Mouse (Mus musculus) hindbrain, embryonic 13.5 days (tissue): Measurements from ENCODE around the gene Fam213b. TPM values are rescaled to one million over a fixed set of nuclear protein-coding genes. Genes with fewer than 3 reads are reported as not detected.

Experiments
- ATAC-seq: fragments of 200-750 bp; cut with Nextera tagmentation; 2 replicates; pipeline ENCODE4 v1.8.0; 2017; ENCODE audit warnings: moderate TSS enrichment; ENCODE audit not compliant: low FRiP score
- H3K27ac ChIP-seq: fragments of 300-500 bp; sonication (generic); 2 replicates; pipeline ENCODE4 v1.5.1; 2015; ENCODE audit warnings: inconsistent platforms, mild to moderate bottlenecking, moderate library complexity
- H3K27me3 ChIP-seq: fragments of 300-500 bp; sonication (generic); 2 replicates; pipeline ENCODE4 v1.6.1; 2015; ENCODE audit warnings: mild to moderate bottlenecking, inconsistent platforms
- H3K36me3 ChIP-seq: fragments of 300-500 bp; sonication (generic); 2 replicates; pipeline ENCODE4 v1.6.1; 2015; ENCODE audit warnings: mild to moderate bottlenecking, inconsistent platforms
- H3K4me1 ChIP-seq: fragments of 300-500 bp; sonication (generic); replicated peaks from 2 replicates; pipeline ENCODE4 v1.6.1; 2015; ENCODE audit warnings: inconsistent platforms
- H3K4me2 ChIP-seq: fragments of 300-500 bp; sonication (generic); 2 replicates; pipeline ENCODE4 v1.6.1; 2015; ENCODE audit warnings: inconsistent platforms, mild to moderate bottlenecking, moderate library complexity
- H3K4me3 ChIP-seq: fragments of 300-500 bp; sonication (generic); 2 replicates; pipeline ENCODE4 v1.5.1; 2015; ENCODE audit warnings: mild to moderate bottlenecking, inconsistent platforms
- H3K9ac ChIP-seq: fragments of 300-500 bp; sonication (generic); 2 replicates; pipeline ENCODE4 v1.6.1; 2015; ENCODE audit warnings: mild to moderate bottlenecking, inconsistent platforms
- H3K9me3 ChIP-seq: fragments of 300-500 bp; sonication (generic); 2 replicates; pipeline ENCODE4 v1.6.1; 2016; ENCODE audit warnings: inconsistent platforms
- WGBS: fragments of 180-500 bp; shearing (Covaris S2); methylation state at CpG from one replicate; pipeline ENCODE4 v1.1.7; 2015; 5-methylcytosine and 5-hydroxymethylcytosine counted together
- polyA plus RNA-seq: library from polyadenylated mRNA; unstranded; fragments of >200 nt; fragmentation: Nextera tagmentation; extraction: Ambion mirVana; gene quantifications from 2 replicates; pipeline ENCODE4 v1.2.1, GENCODE M21; 2015

Gene Fam213b
- 44.1 and 48.8 TPM in 2 replicates for polyA plus RNA-seq

DNA sequence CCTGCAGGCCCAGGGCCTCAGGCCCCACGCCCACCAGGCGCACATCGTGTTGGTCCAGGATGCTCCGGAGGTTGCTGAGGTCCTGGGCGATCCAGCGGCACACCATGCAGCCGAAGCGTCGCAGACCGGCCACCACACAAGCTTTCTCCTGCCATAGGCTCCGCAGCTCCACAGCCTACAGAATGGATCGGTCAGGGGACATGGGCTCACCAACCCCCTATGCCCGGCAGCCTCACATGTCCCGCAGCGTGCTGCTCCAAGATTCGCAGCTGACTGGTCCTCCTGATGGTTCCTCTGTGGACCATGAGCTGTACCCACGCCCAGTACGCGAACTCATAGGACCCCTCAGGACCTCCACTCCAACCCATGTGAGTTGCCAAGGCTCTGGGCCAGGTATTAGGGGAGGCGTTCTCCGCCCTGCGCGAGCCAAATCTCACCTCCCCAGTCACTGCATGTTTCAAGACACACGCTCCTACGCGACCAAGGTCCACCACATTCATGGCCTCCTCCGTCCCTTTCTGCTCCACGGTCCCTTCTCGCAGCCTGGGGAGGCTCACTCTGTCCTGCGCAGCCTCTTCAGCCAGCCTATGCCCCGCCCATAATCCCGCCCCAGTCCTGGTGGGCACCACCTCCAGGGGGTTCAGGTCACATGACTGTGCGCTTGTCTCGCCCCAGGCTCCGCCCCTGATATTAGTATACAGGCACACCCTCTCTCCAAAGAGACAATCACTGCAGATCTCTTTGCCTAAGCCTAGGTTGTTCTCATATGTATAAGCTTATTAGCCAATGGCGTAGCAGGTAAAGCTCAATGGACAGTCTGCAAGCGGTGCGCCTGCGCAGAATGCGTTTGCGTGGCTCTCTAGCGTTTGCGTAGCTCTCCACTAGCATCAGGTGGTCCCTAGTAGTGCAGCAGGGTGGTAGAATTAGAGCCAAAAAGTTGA is at the start of gene Fam213b:
TSS of gene Fam213b (minus strand) at position 630 of the 941 bp plus-strand sequence.
- peak within 1 kb of the TSS; percentile 83 for H3K9ac ChIP-seq
- H3K4me2 ChIP-seq = peak within 1 kb of the TSS; percentile 76
- WGBS = 2% methylated on average over 42 of the region's 43 CpGs
- H3K27ac ChIP-seq = peak within 1 kb of the TSS; percentile 61
- peaks cover 22% of the 10 kb centered on the region for H3K4me1 ChIP-seq
- peak within 1 kb of the TSS; percentile 54 for H3K4me3 ChIP-seq
- H3K27me3 ChIP-seq = 0 out of 2 replicates have a peak, but pooled peaks cover 16% of the 10 kb centered on the region
- no peaks in the 10 kb centered on the region; the same call in 1 of the 2 replicates for H3K36me3 ChIP-seq
- no peaks in the 10 kb centered on the region for H3K9me3 ChIP-seq
- ATAC-seq = peak; percentile 97

- Histone ChIP-seq H3K36me3 (no peaks in the 10 kb centered on the region), H3K9ac (no peak overlapping the region), H3K9me3 (no peaks in the 10 kb centered on the region), H3K4me2 (peak overlapping the region; percentile 21; the same call in 1 of the 2 replicates), H3K4me1 (peaks cover 55% of the 10 kb centered on the region), H3K4me3 (no peak overlapping the region), H3K27ac (peak overlapping the region; percentile 80), H3K27me3 (peaks cover 24% of the 10 kb centered on the region)
- WGBS = 39% methylated on average over 14 of the region's 14 CpGs
- peak; percentile 66 for ATAC-seq
Measured at GRCm38 (mm10) chr4:154948066-154948939, 49.4 kb upstream of the Fam213b start.

- WGBS = 2% methylated on average over 8 of the region's 8 CpGs
- peak overlapping the region; percentile 55 for H3K4me2 ChIP-seq
- peaks cover 13% of the 10 kb centered on the region for H3K27me3 ChIP-seq
- peak overlapping the region; percentile 60 for H3K9ac ChIP-seq
- peak overlapping the region; percentile 33 for H3K4me3 ChIP-seq
- H3K4me1 ChIP-seq = peaks cover 44% of the 10 kb centered on the region
- peak; percentile 81 for ATAC-seq
- no peaks in the 10 kb centered on the region for H3K36me3 ChIP-seq
- peak overlapping the region; percentile 58; the same call in 1 of the 2 replicates for H3K27ac ChIP-seq
- H3K9me3 ChIP-seq = no peaks in the 10 kb centered on the region
Measured at GRCm38 (mm10) chr4:154946319-154946718, 47.4 kb upstream of the Fam213b start.

DNA sequence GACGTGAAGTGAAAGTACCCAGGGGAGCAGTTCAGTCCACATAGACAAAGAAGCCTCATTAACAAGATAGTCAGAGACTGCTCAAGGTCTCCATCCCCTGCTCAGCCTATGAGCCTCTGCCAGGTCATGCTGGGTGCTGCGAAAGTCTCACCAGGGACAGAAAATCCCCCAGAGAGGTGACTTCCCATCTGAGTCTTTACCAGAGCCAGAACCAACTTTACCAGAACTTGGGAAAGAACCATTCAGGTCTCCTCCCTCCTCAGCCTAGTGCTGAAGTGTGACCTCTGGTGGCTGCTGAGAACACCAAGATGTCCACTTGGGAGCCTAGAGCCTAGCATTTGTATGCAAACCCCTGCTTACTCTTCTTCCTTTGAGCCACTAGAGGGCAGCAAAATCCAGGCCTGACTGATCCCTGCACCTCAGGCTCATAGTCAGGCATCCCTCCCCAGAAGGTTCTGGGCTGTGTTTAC is 45.2 kb upstream of the Fam213b start:
- WGBS = 20% methylated on average over 2 of the region's 2 CpGs
- peak; percentile 58; the same call in 1 of the 2 replicates for ATAC-seq

GRCm38 (mm10) chr4:154943323-154944039 is 44.5 kb upstream of the Fam213b start:
- 90% methylated on average over 6 of the region's 6 CpGs for WGBS
- peaks cover 28% of the 10 kb centered on the region for H3K4me1 ChIP-seq
- H3K4me2 ChIP-seq = no peak overlapping the region
- no peaks in the 10 kb centered on the region for H3K9me3 ChIP-seq
- H3K9ac ChIP-seq = no peak overlapping the region
- no peak overlapping the region for H3K4me3 ChIP-seq
- ATAC-seq = no peak
- H3K36me3 ChIP-seq = no peaks in the 10 kb centered on the region
- H3K27me3 ChIP-seq = no peaks in the 10 kb centered on the region
- no peak overlapping the region for H3K27ac ChIP-seq

More for the DNA sequence above, 45.2 kb upstream of the Fam213b start:
- Histone ChIP-seq H3K27me3 (0 out of 2 replicates have a peak, but pooled peaks cover 4% of the 10 kb centered on the region), H3K4me2 (no peak overlapping the region), H3K27ac (no peak overlapping the region), H3K4me1 (peaks cover 34% of the 10 kb centered on the region), H3K36me3 (no peaks in the 10 kb centered on the region), H3K9ac (no peak overlapping the region), H3K9me3 (no peaks in the 10 kb centered on the region), H3K4me3 (no peak overlapping the region)

GRCm38 (mm10) chr4:154942632-154943322 is 43.8 kb upstream of the Fam213b start:
- H3K4me2 ChIP-seq = no peak overlapping the region
- H3K9ac ChIP-seq = no peak overlapping the region
- no peaks in the 10 kb centered on the region for H3K9me3 ChIP-seq
- H3K36me3 ChIP-seq = no peaks in the 10 kb centered on the region
- no peaks in the 10 kb centered on the region for H3K27me3 ChIP-seq
- WGBS = 84% methylated on average over 10 of the region's 10 CpGs
- no peak for ATAC-seq
- no peak overlapping the region for H3K27ac ChIP-seq
- no peak overlapping the region for H3K4me3 ChIP-seq
- H3K4me1 ChIP-seq = peaks cover 22% of the 10 kb centered on the region

- Histone ChIP-seq H3K9me3 (no peaks in the 10 kb centered on the region), H3K4me3 (no peak overlapping the region), H3K4me1 (peaks cover 22% of the 10 kb centered on the region), H3K4me2 (no peak overlapping the region), H3K36me3 (no peaks in the 10 kb centered on the region), H3K27ac (no peak overlapping the region), H3K9ac (no peak overlapping the region), H3K27me3 (no peaks in the 10 kb centered on the region)
- 95% methylated on average over 5 of the region's 5 CpGs for WGBS
- ATAC-seq = no peak
Measured at GRCm38 (mm10) chr4:154941831-154942230, 42.9 kb upstream of the Fam213b start.

DNA sequence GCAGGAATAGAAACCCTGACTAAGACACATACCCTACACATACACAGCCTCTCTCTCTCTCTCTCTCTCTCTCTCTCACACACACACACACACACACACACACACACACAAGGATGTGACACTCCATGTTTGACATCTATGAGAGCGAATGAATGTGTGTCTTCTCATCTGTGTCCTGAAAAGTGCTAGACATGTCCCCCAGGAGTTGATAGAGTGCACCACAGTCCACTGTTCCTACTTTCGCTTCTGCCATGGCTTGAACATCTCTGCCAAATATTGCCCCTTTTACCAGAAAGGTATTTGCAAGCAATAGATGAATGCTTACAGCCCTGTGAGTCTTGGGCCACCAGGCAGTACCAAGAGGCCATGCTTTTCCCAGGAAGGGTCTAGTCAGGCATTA is 41.2 kb upstream of the Fam213b start:
- Histone ChIP-seq H3K4me3 (no peak overlapping the region), H3K4me2 (no peak overlapping the region), H3K9ac (no peak overlapping the region), H3K27me3 (no peaks in the 10 kb centered on the region), H3K9me3 (no peaks in the 10 kb centered on the region), H3K4me1 (peaks cover 7% of the 10 kb centered on the region), H3K36me3 (no peaks in the 10 kb centered on the region), H3K27ac (no peak overlapping the region)
- 94% methylated on average over 2 of the region's 2 CpGs for WGBS
- no peak for ATAC-seq

DNA sequence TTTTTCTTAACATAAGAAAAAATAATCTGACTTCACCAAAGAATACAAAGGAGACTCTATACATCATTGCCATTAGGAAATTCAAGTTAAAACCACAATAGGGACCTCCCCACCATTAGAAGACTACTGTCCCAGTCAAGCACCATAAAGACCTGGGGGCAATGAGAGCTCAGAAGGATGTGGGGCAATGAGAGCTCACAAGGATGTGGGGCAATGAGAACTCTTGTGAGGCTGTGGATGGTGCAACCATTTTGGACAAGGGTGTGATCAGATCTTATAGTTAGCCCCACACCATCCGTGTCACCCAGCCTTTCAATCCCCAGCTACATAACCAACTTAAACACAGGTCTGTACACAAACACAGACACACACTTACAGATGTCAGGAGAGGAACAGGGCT is 38.8 kb upstream of the Fam213b start:
- Histone ChIP-seq H3K4me1 (0 out of 2 replicates have a peak, but pooled peaks cover 4% of the 10 kb centered on the region), H3K9ac (no peak overlapping the region), H3K27me3 (no peaks in the 10 kb centered on the region), H3K4me2 (no peak overlapping the region), H3K36me3 (no peaks in the 10 kb centered on the region), H3K4me3 (no peak overlapping the region), H3K9me3 (no peaks in the 10 kb centered on the region), H3K27ac (no peak overlapping the region)
- no peak for ATAC-seq
- 89% methylated on average over 1 of the region's 1 CpGs for WGBS

GRCm38 (mm10) chr4:154936542-154937255 is 37.8 kb upstream of the Fam213b start:
- H3K9ac ChIP-seq = no peak overlapping the region
- H3K9me3 ChIP-seq = no peaks in the 10 kb centered on the region
- H3K4me3 ChIP-seq = no peak overlapping the region
- 61% methylated on average over 8 of the region's 8 CpGs for WGBS
- no peak for ATAC-seq
- H3K4me2 ChIP-seq = no peak overlapping the region
- H3K4me1 ChIP-seq = 0 out of 2 replicates have a peak, but pooled peaks cover 4% of the 10 kb centered on the region
- H3K27me3 ChIP-seq = no peaks in the 10 kb centered on the region
- H3K36me3 ChIP-seq = no peaks in the 10 kb centered on the region
- no peak overlapping the region for H3K27ac ChIP-seq
